Mouse (Mus musculus) hindlimb bud, embryonic 11.5 days (tissue): Measurements from ENCODE around the gene Grcc10.

Source experiments
- DNase-seq: peaks from one replicate; pipeline ENCODE4 v3.0.0-alpha.2; 2012; ENCODE audit warnings: low read depth, low spot score; ENCODE audit errors: extremely low spot score

Grcc10 gene

GRCm38 (mm10) chr6:124757351-124757880, 16.2 kb upstream of the Grcc10 start:
- no peak for DNase-seq

- DNase-seq, result no peak
These were observed 15.6 kb upstream of the Grcc10 start for GRCm38 (mm10) chr6:124756652-124757350.

GRCm38 (mm10) chr6:124755831-124756595, 14.8 kb upstream of the Grcc10 start, which contains the start of the genes Gm45234 and Atn1:
TSS of gene Gm45234 (minus strand) at chr6:124756021.
TSS of gene Atn1 (minus strand) at chr6:124756524.
- no peak for DNase-seq

- DNase-seq, result no peak
These were observed 14.1 kb upstream of the Grcc10 start for GRCm38 (mm10) chr6:124755306-124755705.

- DNase-seq, result no peak
These were observed 12.7 kb upstream of the Grcc10 start for GRCm38 (mm10) chr6:124753861-124754260.

- no peak for DNase-seq
These were observed 9.2 kb upstream of the Grcc10 start for GRCm38 (mm10) chr6:124750405-124750804.

- no peak for DNase-seq
These were observed 5.8 kb upstream of the Grcc10 start for GRCm38 (mm10) chr6:124746654-124747632.

GRCm38 (mm10) chr6:124746296-124746605, 5.1 kb upstream of the Grcc10 start:
- DNase-seq, result no peak

- peak; percentile 86 for DNase-seq
These were observed 4.5 kb upstream of the Grcc10 start for GRCm38 (mm10) chr6:124745490-124746295.

- no peak for DNase-seq
These were observed 3.7 kb upstream of the Grcc10 start for GRCm38 (mm10) chr6:124744755-124745321.

- DNase-seq, result no peak
These were observed 2.5 kb upstream of the Grcc10 start for GRCm38 (mm10) chr6:124743647-124744046.

- DNase-seq, result no peak
These were observed 1.8 kb upstream of the Grcc10 start for GRCm38 (mm10) chr6:124742839-124743514.

- DNase-seq, result no peak
These were observed 668 bp upstream of the Grcc10 start for GRCm38 (mm10) chr6:124741842-124742241.

- DNase-seq, result no peak
These were observed 825 bp downstream of the Grcc10 start for GRCm38 (mm10) chr6:124740211-124740887.

- no peak for DNase-seq
These were observed 1.9 kb downstream of the Grcc10 start for GRCm38 (mm10) chr6:124739231-124739796.

- no peak for DNase-seq
These were observed 2.6 kb downstream of the Grcc10 start, which contains the start of gene Ptpn6 for GRCm38 (mm10) chr6:124738511-124739023. TSS of gene Ptpn6 (minus strand) at chr6:124738714.

GRCm38 (mm10) chr6:124737040-124737439, 4.1 kb downstream of the Grcc10 start:
- DNase-seq, result no peak

- no peak for DNase-seq
These were observed 6.8 kb downstream of the Grcc10 start for GRCm38 (mm10) chr6:124734417-124734816.
